Mouse (Mus musculus) right cerebral cortex, postnatal 4 days (tissue): Measurements from ENCODE around the gene Peg10.
"Not testable (repeated sequence)": the region's sequence is repeated elsewhere in the genome, so short reads cannot be mapped to it uniquely, and the experiment has no call there.

ENCODE experiments used
- DNase-seq: peaks from one replicate; pipeline ENCODE4 v3.0.0-alpha.2; 2022

Gene Peg10

GRCm38 (mm10) chr6:4749091-4749490 lies 2.0 kb downstream of the Peg10 start:
- DNase-seq: peak; percentile 89

GRCm38 (mm10) chr6:4751355-4751754 lies 4.2 kb downstream of the Peg10 start:
- DNase-seq: no peak

GRCm38 (mm10) chr6:4754286-4754685 lies 7.2 kb downstream of the Peg10 start:
- DNase-seq: no peak

- no peak for DNase-seq
These were observed 7.8 kb downstream of the Peg10 start for GRCm38 (mm10) chr6:4754886-4755285.

GRCm38 (mm10) chr6:4761415-4762142 lies 14.5 kb downstream of the Peg10 start:
- not testable (repeated sequence) for DNase-seq

- DNase-seq: no peak
These were observed 15.1 kb downstream of the Peg10 start for GRCm38 (mm10) chr6:4762252-4762651.

GRCm38 (mm10) chr6:4796281-4796680 lies 49.2 kb downstream of the Peg10 start:
- no peak for DNase-seq

- not testable (repeated sequence) for DNase-seq
These were observed 50.2 kb downstream of the Peg10 start for GRCm38 (mm10) chr6:4797317-4797716.

GRCm38 (mm10) chr6:4798382-4798781 lies 51.3 kb downstream of the Peg10 start:
- DNase-seq: no peak

GRCm38 (mm10) chr6:4799359-4799758 lies 52.3 kb downstream of the Peg10 start:
- no peak for DNase-seq

- DNase-seq: no peak
These were observed 59.9 kb downstream of the Peg10 start for GRCm38 (mm10) chr6:4806981-4807380.
